Mouse (Mus musculus) erythroid progenitor cell, adult 5-6 weeks (primary cell): Measurements from ENCODE around the gene A730061H03Rik. TPM values are rescaled to one million over a fixed set of nuclear protein-coding genes. Genes with fewer than 3 reads are reported as not detected.

Source experiments
- ATAC-seq: replicated peaks from 2 replicates; pipeline ENCODE4 v1.8.0; 2016; ENCODE audit warnings: moderate number of reproducible peaks, mild to moderate bottlenecking, moderate TSS enrichment, inconsistent platforms; ENCODE audit not compliant: poor library complexity, low FRiP score, severe bottlenecking
- total RNA-seq, 2 experiments: library from RNA; stranded (forward) in 1 of 2; stranded (reverse) in 1 of 2; fragments of 150-400 nt in 1 of 2; fragments of 186-747, 209-891 nt in 1 of 2; gene quantifications; 2 replicates each; pipeline versions ENCODE4 v1.2.3 to v1.2.4; 2015 to 2017; ENCODE audit warnings: low replicate concordance in 2 of 2

Gene A730061H03Rik
- total RNA-seq, 2 experiments from 2014 or later = not detected

- no peak for ATAC-seq
These were observed 4.4 kb downstream of the A730061H03Rik start for GRCm38 (mm10) chr14:55555788-55556187.

GRCm38 (mm10) chr14:55554635-55555034, 5.6 kb downstream of the A730061H03Rik start:
- no peak for ATAC-seq

GRCm38 (mm10) chr14:55551794-55552193, 8.4 kb downstream of the A730061H03Rik start:
- ATAC-seq = no peak

GRCm38 (mm10) chr14:55551347-55551746, 8.9 kb downstream of the A730061H03Rik start:
- no peak for ATAC-seq

- no peak for ATAC-seq
These were observed 10.0 kb downstream of the A730061H03Rik start for GRCm38 (mm10) chr14:55550191-55550590.

GRCm38 (mm10) chr14:55544334-55544733, 15.9 kb downstream of the A730061H03Rik start:
- ATAC-seq = no peak

- peak; percentile 72 for ATAC-seq
These were observed 17.9 kb downstream of the A730061H03Rik start for GRCm38 (mm10) chr14:55542268-55542667.

- peak; percentile 25 for ATAC-seq
These were observed 19.4 kb downstream of the A730061H03Rik start for GRCm38 (mm10) chr14:55540787-55541321.

- peak; percentile 86 for ATAC-seq
These were observed 20.0 kb downstream of the A730061H03Rik start, which contains the start of gene Pck2 for GRCm38 (mm10) chr14:55540067-55540786. Gene Pck2 (plus strand): TSS chr14:55540266.

GRCm38 (mm10) chr14:55536116-55536745, 24.0 kb downstream of the A730061H03Rik start:
- no peak for ATAC-seq

GRCm38 (mm10) chr14:55527940-55528339, 32.3 kb downstream of the A730061H03Rik start:
- ATAC-seq = peak; percentile 75

GRCm38 (mm10) chr14:55526674-55527073, 33.5 kb downstream of the A730061H03Rik start:
- no peak for ATAC-seq

- no peak for ATAC-seq
These were observed 35.4 kb downstream of the A730061H03Rik start, which contains the start of gene Nrl for GRCm38 (mm10) chr14:55524785-55525184. Gene Nrl (minus strand): TSS chr14:55524981.

GRCm38 (mm10) chr14:55524062-55524461, 36.1 kb downstream of the A730061H03Rik start:
- no peak for ATAC-seq

- ATAC-seq = no peak
These were observed 39.5 kb downstream of the A730061H03Rik start for GRCm38 (mm10) chr14:55520451-55521361.

GRCm38 (mm10) chr14:55519604-55520003, 40.6 kb downstream of the A730061H03Rik start:
- no peak for ATAC-seq

- ATAC-seq = no peak
These were observed 41.3 kb downstream of the A730061H03Rik start for GRCm38 (mm10) chr14:55518897-55519296.

- no peak for ATAC-seq
These were observed 44.4 kb downstream of the A730061H03Rik start for GRCm38 (mm10) chr14:55515846-55516245.

- ATAC-seq = no peak
These were observed 46.3 kb downstream of the A730061H03Rik start for GRCm38 (mm10) chr14:55513927-55514326.

GRCm38 (mm10) chr14:55511037-55511436, 49.2 kb downstream of the A730061H03Rik start:
- ATAC-seq = no peak
